ENCODE assay signal across 21 mouse cellular contexts in the genomic region with DNA sequence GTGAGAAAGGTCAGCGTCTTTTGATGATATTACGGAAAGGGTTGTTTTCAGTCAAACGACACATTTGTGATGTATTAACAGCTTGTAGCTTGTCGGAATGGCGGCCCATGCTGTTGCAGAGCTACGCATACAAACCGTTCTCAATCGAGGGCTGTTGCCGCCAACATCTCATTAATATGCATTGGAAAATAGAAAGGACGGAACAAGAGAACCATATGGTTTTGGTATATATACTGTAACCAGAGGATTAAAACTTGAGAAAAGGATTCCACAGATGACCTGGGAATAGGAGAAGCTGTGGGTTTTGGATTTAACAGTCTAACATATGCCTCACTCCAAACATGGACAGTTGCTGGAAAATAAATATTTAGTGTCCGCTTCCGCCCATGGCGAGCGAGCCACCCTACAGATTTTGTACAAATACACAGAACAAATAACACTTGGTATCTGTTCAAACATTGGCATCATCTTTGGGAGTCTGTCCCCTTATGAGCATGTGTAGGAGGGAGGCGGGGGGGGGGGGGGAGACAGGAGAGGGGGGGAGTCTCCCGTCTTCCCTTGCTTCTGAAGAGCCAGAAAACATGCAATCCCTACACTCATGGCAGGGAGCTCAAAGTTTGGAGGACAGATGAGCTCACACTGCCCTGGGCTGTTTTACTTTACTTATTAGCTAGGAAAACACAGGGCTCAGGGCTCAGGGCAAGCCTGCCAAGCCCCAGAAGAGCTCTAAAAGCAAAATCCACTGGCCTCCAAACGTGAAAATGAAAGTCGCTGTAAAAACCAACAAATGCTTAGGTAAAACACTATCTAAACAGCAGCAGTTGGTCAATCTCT.
DNase-seq lines count a peak whose midpoint lies in the region; ATAC-seq and TF ChIP-seq lines count a peak whose summit lies in the region.
"Had no signal": no experiment of that assay in that cellular context is flagged by ENCODE, and none has a peak within 500 bp of the region (broad histone marks: within the 10 kb centered on the region; RNA-seq: fewer than 3 reads in every experiment).

No protein-coding gene starts in this region.

- H3K4me3 ChIP-seq in embryonic facial prominence, embryonic 13.5 days: no peak overlapping the region
- no peak overlapping the region for H3K4me3 ChIP-seq in embryonic facial prominence, embryonic 10.5 days
- H3K4me3 ChIP-seq in liver, postnatal 0 days (ENCODE audit: low read depth, low read length): no peak overlapping the region
- H3K4me3 ChIP-seq in liver, embryonic 12.5 days: no peak overlapping the region
- H3K4me3 ChIP-seq in embryonic facial prominence, embryonic 15.5 days (replicated peaks): no peak overlapping the region
- no peak overlapping the region for H3K4me3 ChIP-seq in stomach, embryonic 14.5 days (ENCODE audit: low read depth, low read length)
- H3K4me3 ChIP-seq: limb, embryonic 15.5 days; midbrain, embryonic 13.5 days had no signal

- H3K9me3 ChIP-seq in embryonic facial prominence, embryonic 13.5 days: no peaks in the 10 kb centered on the region
- no peaks in the 10 kb centered on the region for H3K9me3 ChIP-seq in embryonic facial prominence, embryonic 10.5 days
- no peaks in the 10 kb centered on the region for H3K9me3 ChIP-seq in liver, postnatal 0 days (ENCODE audit: low read length)
- no peaks in the 10 kb centered on the region for H3K9me3 ChIP-seq in liver, embryonic 12.5 days (replicated peaks)
- no peaks in the 10 kb centered on the region for H3K9me3 ChIP-seq in embryonic facial prominence, embryonic 15.5 days (replicated peaks)
- no peaks in the 10 kb centered on the region for H3K9me3 ChIP-seq in stomach, embryonic 14.5 days (ENCODE audit: control insufficient read depth, low read depth, low read length)
- H3K9me3 ChIP-seq: G1E; limb, embryonic 15.5 days; midbrain, embryonic 13.5 days had no signal

- H3K27ac ChIP-seq in embryonic facial prominence, embryonic 13.5 days: peak overlapping the region; percentile 64
- no peak overlapping the region for H3K27ac ChIP-seq in embryonic facial prominence, embryonic 10.5 days (replicated peaks)
- peak overlapping the region; percentile 7; the same call in 1 of the 2 replicates for H3K27ac ChIP-seq in liver, postnatal 0 days (ENCODE audit: low read depth)
- no peak overlapping the region for H3K27ac ChIP-seq in liver, embryonic 12.5 days
- peak overlapping the region; percentile 71 for H3K27ac ChIP-seq in embryonic facial prominence, embryonic 15.5 days (replicated peaks)
- peak overlapping the region; percentile 53 for H3K27ac ChIP-seq in stomach, embryonic 14.5 days (ENCODE audit: low read length)
- H3K27ac ChIP-seq: hindbrain, postnatal 0 days; limb, embryonic 15.5 days; midbrain, embryonic 13.5 days had no signal

- no peaks in the 10 kb centered on the region for H3K27me3 ChIP-seq in embryonic facial prominence, embryonic 13.5 days
- H3K27me3 ChIP-seq in embryonic facial prominence, embryonic 10.5 days (replicated peaks; ENCODE audit: low read depth, poor library complexity, severe bottlenecking): no peaks in the 10 kb centered on the region
- H3K27me3 ChIP-seq in liver, postnatal 0 days (ENCODE audit: insufficient read depth, low read length): no peaks in the 10 kb centered on the region
- H3K27me3 ChIP-seq in liver, embryonic 12.5 days (replicated peaks): no peaks in the 10 kb centered on the region
- H3K27me3 ChIP-seq in embryonic facial prominence, embryonic 15.5 days: no peaks in the 10 kb centered on the region
- no peaks in the 10 kb centered on the region for H3K27me3 ChIP-seq in stomach, embryonic 14.5 days (ENCODE audit: control insufficient read depth, insufficient read depth, low read length)
- H3K27me3 ChIP-seq: limb, embryonic 15.5 days; midbrain, embryonic 13.5 days had no signal

- no peak for DNase-seq in embryonic facial prominence, embryonic 10.5 days (ENCODE audit: low spot score)
- no peak for DNase-seq in liver, postnatal 0 days
- DNase-seq in natural killer cell, adult 2 months (ENCODE audit: low spot score in 2 of 2): no peak
- DNase-seq in gastrocnemius, postnatal 10 days: no peak
- DNase-seq: adrenal gland, adult 2 months; cerebellum, adult 11 months; cerebellum, postnatal 14 days; heart, adult 11 months; heart, postnatal 4 days; kidney, adult 9 months; kidney, postnatal 36 days; thymus, postnatal 36 days had no signal

- no peak for ATAC-seq in embryonic facial prominence, embryonic 13.5 days (ENCODE audit: insufficient number of reproducible peaks, insufficient read depth, low FRiP score, low TSS enrichment, low read depth)
- peak; percentile 83 for ATAC-seq in liver, postnatal 0 days
- ATAC-seq in liver, embryonic 12.5 days: no peak
- ATAC-seq in embryonic facial prominence, embryonic 15.5 days (ENCODE audit: insufficient number of reproducible peaks, low FRiP score, low TSS enrichment, low read depth): peak; percentile 64
- ATAC-seq in stomach, embryonic 14.5 days (ENCODE audit: insufficient number of reproducible peaks, insufficient read depth, low FRiP score, low read depth): peak; percentile 51; the same call in 1 of the 2 replicates
- ATAC-seq: CD4-positive, CD25-positive, alpha-beta regulatory T cell, adult 4 months; hindbrain, postnatal 0 days; midbrain, embryonic 13.5 days had no signal

- no peak for TF ChIP-seq EP300 in liver, postnatal 0 days (IDR thresholded peaks at IDR 0.05; ENCODE audit: low read depth)

- H3K9ac ChIP-seq in embryonic facial prominence, embryonic 13.5 days: no peak overlapping the region
- H3K9ac ChIP-seq in liver, postnatal 0 days (replicated peaks): no peak overlapping the region
- no peak overlapping the region for H3K9ac ChIP-seq in liver, embryonic 12.5 days
- no peak overlapping the region for H3K9ac ChIP-seq in embryonic facial prominence, embryonic 15.5 days
- H3K9ac ChIP-seq in stomach, embryonic 14.5 days (replicated peaks; ENCODE audit: low read depth, low read length): no peak overlapping the region
- H3K9ac ChIP-seq: limb, embryonic 15.5 days; midbrain, embryonic 13.5 days had no signal

- H3K4me2 ChIP-seq in embryonic facial prominence, embryonic 13.5 days: no peak overlapping the region
- H3K4me2 ChIP-seq in liver, postnatal 0 days (ENCODE audit: low read depth, low read length): peak overlapping the region; percentile 28; the same call in 1 of the 2 replicates
- H3K4me2 ChIP-seq in liver, embryonic 12.5 days: no peak overlapping the region
- no peak overlapping the region for H3K4me2 ChIP-seq in embryonic facial prominence, embryonic 15.5 days (replicated peaks)
- H3K4me2 ChIP-seq in stomach, embryonic 14.5 days (replicated peaks; ENCODE audit: low read depth, low read length): no peak overlapping the region
- H3K4me2 ChIP-seq: limb, embryonic 15.5 days; midbrain, embryonic 13.5 days had no signal

- TF ChIP-seq CTCF in liver, postnatal 0 days (IDR thresholded peaks at IDR 0.05; ENCODE audit: low read depth): no peak

- WGBS in embryonic facial prominence, embryonic 13.5 days: 49% methylated on average over 18 of the region's 18 CpGs
- whole genome bisulfite sequencing in embryonic facial prominence, embryonic 10.5 days: 82% methylated on average over 18 of the region's 18 CpGs
- 74% methylated on average over 18 of the region's 18 CpGs for WGBS in liver, postnatal 0 days (ENCODE audit: insufficient replicate concordance)
- WGBS in liver, embryonic 12.5 days (ENCODE audit: insufficient replicate concordance): 82% methylated on average over 17 of the region's 18 CpGs
- WGBS in embryonic facial prominence, embryonic 15.5 days: 43% methylated on average over 18 of the region's 18 CpGs
- WGBS in stomach, embryonic 14.5 days: 71% methylated on average over 18 of the region's 18 CpGs

- H3K4me1 ChIP-seq in embryonic facial prominence, embryonic 13.5 days: peaks cover 53% of the 10 kb centered on the region
- peaks cover 17% of the 10 kb centered on the region for H3K4me1 ChIP-seq in embryonic facial prominence, embryonic 10.5 days
- peaks cover 14% of the 10 kb centered on the region for H3K4me1 ChIP-seq in liver, postnatal 0 days (ENCODE audit: insufficient read depth)
- no peaks in the 10 kb centered on the region for H3K4me1 ChIP-seq in liver, embryonic 12.5 days
- H3K4me1 ChIP-seq in embryonic facial prominence, embryonic 15.5 days: peaks cover 40% of the 10 kb centered on the region
- no peaks in the 10 kb centered on the region for H3K4me1 ChIP-seq in stomach, embryonic 14.5 days (ENCODE audit: control insufficient read depth, insufficient read depth, low read length)
- H3K4me1 ChIP-seq: midbrain, embryonic 13.5 days had no signal

- H3K36me3 ChIP-seq in embryonic facial prominence, embryonic 13.5 days: peaks cover 4% of the 10 kb centered on the region; the same call in 1 of the 2 replicates
- H3K36me3 ChIP-seq in embryonic facial prominence, embryonic 10.5 days (replicated peaks): no peaks in the 10 kb centered on the region
- H3K36me3 ChIP-seq in liver, postnatal 0 days (replicated peaks; ENCODE audit: insufficient read depth, low read length): 0 out of 2 replicates have a peak, but pooled peaks cover 3% of the 10 kb centered on the region
- H3K36me3 ChIP-seq in liver, embryonic 12.5 days: no peaks in the 10 kb centered on the region
- H3K36me3 ChIP-seq in embryonic facial prominence, embryonic 15.5 days: no peaks in the 10 kb centered on the region
- no peaks in the 10 kb centered on the region for H3K36me3 ChIP-seq in stomach, embryonic 14.5 days (ENCODE audit: control insufficient read depth, insufficient read depth, low read length)
- H3K36me3 ChIP-seq: midbrain, embryonic 13.5 days had no signal

Comparison
In these comparisons a context has a peak if more than half of its experiments do, and no peak if none do; other contexts are left out.
1. ATAC-seq: peak in liver, postnatal 0 days (single experiment), embryonic facial prominence, embryonic 15.5 days (single experiment) and stomach, embryonic 14.5 days (single experiment); none in embryonic facial prominence, embryonic 13.5 days (single experiment) and liver, embryonic 12.5 days (single experiment).
2. H3K27ac ChIP-seq: peak in embryonic facial prominence, embryonic 13.5 days (single experiment), liver, postnatal 0 days (single experiment), embryonic facial prominence, embryonic 15.5 days (single experiment) and stomach, embryonic 14.5 days (single experiment); none in embryonic facial prominence, embryonic 10.5 days (single experiment) and liver, embryonic 12.5 days (single experiment).